Mouse (Mus musculus) lung, postnatal 4 days (tissue): ENCODE measurements around the gene Nlrp6.
"Not testable (repeated sequence)": the region's sequence is repeated elsewhere in the genome, so short reads cannot be mapped to it uniquely, and the experiment has no call there.

Experiments
- DNase-seq, 2 experiments: peaks; one replicate each; pipeline ENCODE4 v3.0.0; 2021

Gene Nlrp6

DNA sequence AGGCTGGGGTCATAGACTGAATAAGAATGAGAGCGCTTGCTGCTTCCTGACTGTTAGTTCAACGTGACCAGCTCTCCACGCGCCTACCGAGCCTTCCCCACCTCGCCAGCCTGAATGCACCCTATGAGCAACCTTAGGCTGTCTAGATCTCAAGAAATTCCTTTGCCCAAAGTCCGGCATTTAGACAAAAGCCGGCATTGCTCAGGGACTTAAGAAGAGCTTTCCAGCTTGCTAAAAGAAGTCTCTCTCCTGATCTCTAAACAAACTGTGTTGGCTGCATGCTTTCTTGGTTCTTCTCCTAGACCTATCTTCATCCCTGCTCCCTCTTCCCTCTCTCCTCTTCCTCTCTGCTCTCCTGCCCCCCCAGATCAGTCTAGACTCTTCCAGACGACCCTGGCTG lies 54.2 kb downstream of the Nlrp6 start:
- no peak for DNase-seq

DNA sequence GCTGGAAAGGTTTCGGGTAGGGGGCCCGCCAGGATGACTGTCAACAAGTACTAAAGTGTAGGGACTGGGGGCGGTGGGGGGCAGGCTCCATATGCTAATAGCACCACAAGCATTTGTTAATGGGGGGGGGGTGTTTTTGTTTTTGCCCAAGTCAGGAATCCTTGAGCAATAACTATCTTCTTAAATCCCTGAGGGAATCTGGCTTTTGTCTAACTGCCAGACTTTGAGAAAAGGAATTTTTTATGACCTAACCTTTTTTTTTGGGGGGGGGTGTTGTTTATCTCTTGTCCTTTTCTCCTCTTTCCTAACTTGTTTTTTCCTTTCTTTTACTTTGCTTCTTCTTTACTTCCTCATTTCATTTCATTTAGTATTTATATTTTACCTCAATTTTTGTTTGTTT lies 54.8 kb downstream of the Nlrp6 start:
- no peak for DNase-seq

DNA sequence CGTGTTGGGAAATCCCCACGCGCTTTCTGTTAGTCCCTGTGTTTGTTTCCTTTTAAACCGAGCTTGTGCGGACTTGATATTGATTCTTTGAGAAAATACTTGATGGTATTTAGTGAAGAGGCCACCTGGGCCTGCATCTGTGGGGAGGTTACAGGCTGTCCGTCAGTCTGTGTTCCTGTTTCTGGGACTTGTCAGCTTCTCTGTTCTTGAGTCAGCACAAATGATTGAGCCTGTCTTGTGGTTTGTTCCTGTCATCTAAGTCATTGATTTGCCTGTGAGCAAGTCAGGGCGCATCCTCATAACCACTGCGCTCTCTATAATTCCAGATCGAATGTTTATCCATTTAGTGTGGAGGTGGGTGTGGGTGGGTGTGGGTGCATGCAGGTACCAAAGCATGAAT lies 56.0 kb downstream of the Nlrp6 start:
- DNase-seq = not testable (repeated sequence)
